ENCODE assay signal across 9 mouse cellular contexts in genomic region chr17:56036901-56037287, GRCm38 (mm10). TPM values are rescaled to one million over a fixed set of nuclear protein-coding genes. Genes with fewer than 3 reads are reported as not detected.
DNase-seq lines count a peak whose midpoint lies in the region; ATAC-seq and TF ChIP-seq lines count a peak whose summit lies in the region.
"Had no signal": no experiment of that assay in that cellular context is flagged by ENCODE, and none has a peak within 500 bp of the region (broad histone marks: within the 10 kb centered on the region; RNA-seq: fewer than 3 reads in every experiment).

No protein-coding gene starts in this region.

- H3K27me3 ChIP-seq in heart, embryonic 14.5 days (ENCODE audit: control insufficient read depth, insufficient read depth, low read length): no peaks in the 10 kb centered on the region
- no peaks in the 10 kb centered on the region for H3K27me3 ChIP-seq in G1E (ENCODE audit: insufficient read depth, low read length)
- no peaks in the 10 kb centered on the region for H3K27me3 ChIP-seq in heart, postnatal 0 days (ENCODE audit: control insufficient read depth, insufficient read depth, low read length)

- H3K4me3 ChIP-seq in heart, embryonic 14.5 days (ENCODE audit: control insufficient read depth in 1 of 2, insufficient read depth in 1 of 2, low read depth in 1 of 2, low read length in 2 of 2): peak overlapping the region; percentile 25 to 93
- H3K4me3 ChIP-seq in G1E (ENCODE audit: low read depth, low read length): peak overlapping the region; percentile 99
- peak overlapping the region; percentile 32 for H3K4me3 ChIP-seq in heart, postnatal 0 days (ENCODE audit: low read depth, low read length)
- H3K4me3 ChIP-seq in macrophage (ENCODE audit: inconsistent target): peak overlapping the region; percentile 32

- H3K9me3 ChIP-seq in heart, embryonic 14.5 days (ENCODE audit: control insufficient read depth, low read length): no peaks in the 10 kb centered on the region
- no peaks in the 10 kb centered on the region for H3K9me3 ChIP-seq in G1E (replicated peaks)
- no peaks in the 10 kb centered on the region for H3K9me3 ChIP-seq in heart, postnatal 0 days (replicated peaks; ENCODE audit: control insufficient read depth, low read length)

- TF ChIP-seq EP300 in heart, postnatal 0 days (IDR thresholded peaks at IDR 0.05; ENCODE audit: low read depth): no peak

- peak overlapping the region; percentile 61 for H3K4me2 ChIP-seq in heart, embryonic 14.5 days (ENCODE audit: low read length)
- H3K4me2 ChIP-seq in heart, postnatal 0 days (ENCODE audit: low read depth, low read length): peak overlapping the region; percentile 47

- peaks cover 59% of the 10 kb centered on the region for H3K79me2 ChIP-seq in macrophage (ENCODE audit: inconsistent target)

- peak overlapping the region; percentile 69 for H3K9ac ChIP-seq in heart, embryonic 14.5 days (ENCODE audit: low read length)
- H3K9ac ChIP-seq in heart, postnatal 0 days (replicated peaks; ENCODE audit: low read depth, low read length): 0 out of 2 replicates have a peak overlapping the region, but pooled peaks have one; percentile 26

- peaks cover 7 to 24% of the 10 kb centered on the region in 2 experiments for H3K4me1 ChIP-seq in heart, embryonic 14.5 days (ENCODE audit: control insufficient read depth in 2 of 2, insufficient read depth in 2 of 2, low read length in 2 of 2)
- H3K4me1 ChIP-seq in G1E (ENCODE audit: insufficient read depth, low read depth, low read length): peaks cover 63% of the 10 kb centered on the region
- peaks cover 24% of the 10 kb centered on the region for H3K4me1 ChIP-seq in heart, postnatal 0 days (ENCODE audit: control insufficient read depth, insufficient read depth)

- no peak for ATAC-seq in heart, embryonic 14.5 days (ENCODE audit: insufficient number of reproducible peaks, insufficient read depth, low FRiP score, low read depth)
- ATAC-seq in G1E (ENCODE audit: extremely low read depth, insufficient number of reproducible peaks, low FRiP score, poor library complexity, severe bottlenecking): no peak
- no peak for ATAC-seq in heart, postnatal 0 days (ENCODE audit: insufficient read depth, low read depth)
- ATAC-seq in inflammation-experienced regulatory T-cells, adult 6 months: no peak

- no peak for TF ChIP-seq CTCF in G1E (IDR thresholded peaks at IDR 0.05; ENCODE audit: low read depth, low read length)
- no peak for TF ChIP-seq CTCF in heart, postnatal 0 days (IDR thresholded peaks at IDR 0.05; ENCODE audit: low read depth)

- DNase-seq in heart, adult 9 months (ENCODE audit: low spot score in 2 of 2): no peak
- DNase-seq in G1E (ENCODE audit: low spot score): no peak
- DNase-seq in heart, postnatal 0 days (ENCODE audit: low spot score): no peak
- DNase-seq in left cerebral cortex, adult 9 months (ENCODE audit: low spot score in 2 of 2): no peak
- no peak for DNase-seq in layer of hippocampus, postnatal 25 days (ENCODE audit: extremely low spot score in 1 of 2, low spot score in 1 of 2)

- WGBS in heart, embryonic 14.5 days: 34% methylated on average over 13 of the region's 13 CpGs
- 37% methylated on average over 13 of the region's 13 CpGs for WGBS in heart, postnatal 0 days
- WGBS in macrophage (ENCODE audit: missing documents): 35% methylated on average over 13 of the region's 13 CpGs

- H3K36me3 ChIP-seq in heart, embryonic 14.5 days (ENCODE audit: control insufficient read depth, insufficient read depth, low read length): peaks cover 22% of the 10 kb centered on the region
- peaks cover 36% of the 10 kb centered on the region for H3K36me3 ChIP-seq in G1E (replicated peaks)
- peaks cover 19% of the 10 kb centered on the region for H3K36me3 ChIP-seq in heart, postnatal 0 days (replicated peaks; ENCODE audit: control insufficient read depth, insufficient read depth, low read length)
- no peaks in the 10 kb centered on the region for H3K36me3 ChIP-seq in macrophage (ENCODE audit: inconsistent target)

- H3K27ac ChIP-seq in heart, embryonic 14.5 days (replicated peaks in 1 of 2; ENCODE audit: control insufficient read depth in 1 of 2, insufficient read depth in 1 of 2, low read depth in 2 of 2, low read length in 2 of 2): no peak overlapping the region; a peak in 1 of 4 replicates
- H3K27ac ChIP-seq in heart, postnatal 0 days (ENCODE audit: low read depth): no peak overlapping the region
- peak overlapping the region; percentile 55 for H3K27ac ChIP-seq in macrophage

RNA-seq across cellular contexts. Expression of gene Sh3gl1, which starts 0.5 kb away (rescaled TPM):
- polyA plus RNA-seq in heart, embryonic 14.5 days (2014; fragmentation: Nextera tagmentation; extraction: Ambion mirVana): 63.6 and 70.5 TPM in 2 replicates
- 21.6 and 24.3 TPM in 2 replicates for total RNA-seq in G1E (2014; fragmentation: Nextera tagmentation)
- total RNA-seq in G1E (2017): 28.5 and 30.1 TPM in 2 replicates
- polyA plus RNA-seq in G1E (2012): 64.2 and 74.6 TPM in 2 replicates
- total RNA-seq in heart, postnatal 0 days (2014; rRNA removed; ENCODE audit: low replicate concordance): 45.8 and 61.1 TPM in 2 replicates
- polyA plus RNA-seq in heart, postnatal 0 days (2015; fragmentation: Nextera tagmentation; extraction: Ambion mirVana): 43.5 and 49.5 TPM in 2 replicates
- 100 to 1,000 TPM in 25 of 26 experiments, 10 to 100 TPM in 1; 94.5 to 340 (median 169) TPM for total RNA-seq in macrophage (2018; cell fraction: chromatin; rRNA removed)
- total RNA-seq in macrophage (2018; cell fraction: cytosol; rRNA removed): 10 to 100 TPM; 31.1 to 80.6 (median 57.8) TPM
- total RNA-seq in macrophage (2018; cell fraction: nucleus; rRNA removed): 100 to 1,000 TPM in 14 of 26 experiments, 10 to 100 TPM in 12; 48.9 to 325 (median 105) TPM
- polyA plus RNA-seq in macrophage (2018): 33.5 to 87.9 TPM (median 87.4 TPM) in 3 replicates
- polyA plus RNA-seq in inflammation-experienced regulatory T-cells, adult 6 months (2017; shearing (Covaris generic)): 10 to 100 TPM; 86.9 to 93.6 (median 91.6) TPM
- total RNA-seq in layer of hippocampus, postnatal 25 days (2021): 10 to 100 TPM; 63.1 to 64.0 TPM

RNA-seq across cellular contexts. Expression of gene Chaf1a, which starts 3.3 kb away (rescaled TPM):
- polyA plus RNA-seq in heart, embryonic 14.5 days (2014; fragmentation: Nextera tagmentation; extraction: Ambion mirVana): 9.0 and 9.2 TPM in 2 replicates
- total RNA-seq in G1E (2014; fragmentation: Nextera tagmentation): 31.2 and 32.9 TPM in 2 replicates
- 29.0 and 31.3 TPM in 2 replicates for total RNA-seq in G1E (2017)
- polyA plus RNA-seq in G1E (2012): 84.1 and 143 TPM in 2 replicates
- 2.8 and 8.3 TPM in 2 replicates for total RNA-seq in heart, postnatal 0 days (2014; rRNA removed; ENCODE audit: low replicate concordance)
- polyA plus RNA-seq in heart, postnatal 0 days (2015; fragmentation: Nextera tagmentation; extraction: Ambion mirVana): 2.9 and 3.0 TPM in 2 replicates
- total RNA-seq in macrophage (2018; cell fraction: chromatin; rRNA removed): 10 to 100 TPM in 3 of 26 experiments, 1 to 10 TPM in 23; 1.3 to 12.4 (median 5.2) TPM
- 1 to 10 TPM; 1.3 to 6.7 (median 3.3) TPM for total RNA-seq in macrophage (2018; cell fraction: cytosol; rRNA removed)
- 10 to 100 TPM in 2 of 26 experiments, 1 to 10 TPM in 24; 1.6 to 28.4 (median 4.3) TPM for total RNA-seq in macrophage (2018; cell fraction: nucleus; rRNA removed)
- 2.5 to 17.1 TPM (median 6.2 TPM) in 3 replicates for polyA plus RNA-seq in macrophage (2018)
- polyA plus RNA-seq in inflammation-experienced regulatory T-cells, adult 6 months (2017; shearing (Covaris generic)): 1 to 10 TPM in 2 of 3 experiments, under 1 TPM in 1; 0.63 to 3.6 (median 1.3) TPM
- 1 to 10 TPM; 3.9 to 4.9 TPM for total RNA-seq in layer of hippocampus, postnatal 25 days (2021)

RNA-seq across cellular contexts. Expression of gene Mpnd, which starts 31.4 kb away (rescaled TPM):
- 73.9 and 84.4 TPM in 2 replicates for polyA plus RNA-seq in heart, embryonic 14.5 days (2014; fragmentation: Nextera tagmentation; extraction: Ambion mirVana)
- total RNA-seq in G1E (2014; fragmentation: Nextera tagmentation) (11.2 and 25.4 TPM in 2 replicates), G1E (2017) (39.1 and 43.9 TPM in 2 replicates)
- polyA plus RNA-seq in G1E (2012) (46.2 and 48.5 TPM in 2 replicates), macrophage (2018) (31.2 to 42.2 TPM (median 38.7 TPM) in 3 replicates)
- 100 and 114 TPM in 2 replicates for total RNA-seq in heart, postnatal 0 days (2014; rRNA removed; ENCODE audit: low replicate concordance)
- 42.5 and 42.9 TPM in 2 replicates for polyA plus RNA-seq in heart, postnatal 0 days (2015; fragmentation: Nextera tagmentation; extraction: Ambion mirVana)
- 100 to 1,000 TPM in 3 of 26 experiments, 10 to 100 TPM in 23; 29.5 to 116 (median 76.4) TPM for total RNA-seq in macrophage (2018; cell fraction: chromatin; rRNA removed)
- total RNA-seq in macrophage (2018; cell fraction: cytosol; rRNA removed): 10 to 100 TPM; 30.0 to 50.6 (median 39.5) TPM
- 10 to 100 TPM; 26.4 to 93.3 (median 45.4) TPM for total RNA-seq in macrophage (2018; cell fraction: nucleus; rRNA removed)
- polyA plus RNA-seq in inflammation-experienced regulatory T-cells, adult 6 months (2017; shearing (Covaris generic)): 10 to 100 TPM in 2 of 3 experiments, 1 to 10 TPM in 1; 8.3 to 24.2 (median 17.4) TPM
- total RNA-seq in layer of hippocampus, postnatal 25 days (2021): 100 to 1,000 TPM; 110 to 116 TPM

RNA-seq across cellular contexts. Expression of gene Stap2, which starts 31.5 kb away (rescaled TPM):
- polyA plus RNA-seq in heart, embryonic 14.5 days (2014; fragmentation: Nextera tagmentation; extraction: Ambion mirVana): 15.9 and 16.6 TPM in 2 replicates
- total RNA-seq in G1E (2014; fragmentation: Nextera tagmentation) (not detected in 2 replicates), G1E (2017) (0.27 and 0.29 TPM in 2 replicates)
- polyA plus RNA-seq in G1E (2012) (not detected in 2 replicates), macrophage (2018) (0.22 to 0.28 TPM in 2 of 3 replicates, not detected in the other)
- 14.3 and 23.7 TPM in 2 replicates for total RNA-seq in heart, postnatal 0 days (2014; rRNA removed; ENCODE audit: low replicate concordance)
- polyA plus RNA-seq in heart, postnatal 0 days (2015; fragmentation: Nextera tagmentation; extraction: Ambion mirVana): 16.0 and 17.2 TPM in 2 replicates
- 1 to 10 TPM; 1.1 to 4.3 (median 1.8) TPM for total RNA-seq in macrophage (2018; cell fraction: chromatin; rRNA removed)
- total RNA-seq in macrophage (2018; cell fraction: cytosol; rRNA removed): under 1 TPM in 23 of 26 experiments, not detected in 3; 0.07 to 0.38 (median 0.18) TPM
- total RNA-seq in macrophage (2018; cell fraction: nucleus; rRNA removed): 1 to 10 TPM in 20 of 26 experiments, under 1 TPM in 6; 0.33 to 3.4 (median 1.4) TPM
- under 1 TPM in 1 of 3 experiments, not detected in 2; 0.30 TPM for polyA plus RNA-seq in inflammation-experienced regulatory T-cells, adult 6 months (2017; shearing (Covaris generic))
- 1 to 10 TPM; 2.7 to 3.2 TPM for total RNA-seq in layer of hippocampus, postnatal 25 days (2021)
- total RNA-seq: common myeloid progenitor, adult 5-6 weeks had no signal

RNA-seq across cellular contexts. Expression of gene Ubxn6, which starts 37.9 kb away (rescaled TPM):
- 41.3 and 42.5 TPM in 2 replicates for polyA plus RNA-seq in heart, embryonic 14.5 days (2014; fragmentation: Nextera tagmentation; extraction: Ambion mirVana)
- total RNA-seq in G1E (2014; fragmentation: Nextera tagmentation) (9.0 and 9.3 TPM in 2 replicates), G1E (2017) (17.1 and 19.1 TPM in 2 replicates)
- polyA plus RNA-seq in G1E (2012) (21.2 and 21.4 TPM in 2 replicates), macrophage (2018) (28.9 to 74.4 TPM (median 41.1 TPM) in 3 replicates)
- total RNA-seq in heart, postnatal 0 days (2014; rRNA removed; ENCODE audit: low replicate concordance): 67.5 and 68.1 TPM in 2 replicates
- 56.2 and 58.2 TPM in 2 replicates for polyA plus RNA-seq in heart, postnatal 0 days (2015; fragmentation: Nextera tagmentation; extraction: Ambion mirVana)
- 10 to 100 TPM; 24.4 to 88.3 (median 51.3) TPM for total RNA-seq in macrophage (2018; cell fraction: chromatin; rRNA removed)
- 10 to 100 TPM; 25.7 to 48.8 (median 31.2) TPM for total RNA-seq in macrophage (2018; cell fraction: cytosol; rRNA removed)
- total RNA-seq in macrophage (2018; cell fraction: nucleus; rRNA removed): 10 to 100 TPM; 17.0 to 58.2 (median 27.0) TPM
- 10 to 100 TPM; 28.7 to 41.6 (median 34.2) TPM for polyA plus RNA-seq in inflammation-experienced regulatory T-cells, adult 6 months (2017; shearing (Covaris generic))
- total RNA-seq in layer of hippocampus, postnatal 25 days (2021): 10 to 100 TPM; 83.3 to 87.4 TPM

Comparison
In these comparisons a context has a peak if more than half of its experiments do, and no peak if none do; other contexts are left out.
1. H3K4me3 ChIP-seq: peak in every context shown above with its lines; median percentile 99 in G1E; 59 in heart, embryonic 14.5 days; 32 in heart, postnatal 0 days; 32 in macrophage.